Mouse (Mus musculus) hindbrain, postnatal 0 days (tissue): ENCODE measurements around the gene Slc9a2. TPM values are rescaled to one million over a fixed set of nuclear protein-coding genes. Genes with fewer than 3 reads are reported as not detected.

Source experiments
- ATAC-seq: fragments of 200-750 bp; cut with Nextera tagmentation; 2 replicates; pipeline ENCODE4 v1.8.0; 2017; ENCODE audit warnings: mild to moderate bottlenecking, moderate TSS enrichment, moderate library complexity
- DNase-seq: peaks from one replicate; pipeline ENCODE4 v3.0.0-alpha.2; 2015; ENCODE audit warnings: low spot score
- H3K27ac ChIP-seq: fragments of 300-500 bp; sonication (generic); 2 replicates; pipeline ENCODE4 v1.5.1; 2014; ENCODE audit warnings: mild to moderate bottlenecking
- H3K27me3 ChIP-seq: fragments of 300-500 bp; sonication (generic); 2 replicates; pipeline ENCODE4 v1.6.1; 2014; ENCODE audit warnings: low read length, mixed read lengths; ENCODE audit not compliant: insufficient read depth
- H3K36me3 ChIP-seq: fragments of 300-500 bp; sonication (generic); 2 replicates; pipeline ENCODE4 v1.6.1; 2014; ENCODE audit warnings: low read length, mixed read lengths; ENCODE audit not compliant: insufficient read depth
- H3K4me1 ChIP-seq: fragments of 300-500 bp; sonication (generic); 2 replicates; pipeline ENCODE4 v1.6.1; 2014; ENCODE audit warnings: antibody characterized with exemption, low read length, mixed read lengths; ENCODE audit not compliant: insufficient read depth
- H3K4me2 ChIP-seq: fragments of 300-500 bp; sonication (generic); 2 replicates; pipeline ENCODE4 v1.6.1; 2014; ENCODE audit warnings: low read depth, mild to moderate bottlenecking, low read length, moderate library complexity, mixed read lengths
- H3K4me3 ChIP-seq: fragments of 300-500 bp; sonication (generic); 2 replicates; pipeline ENCODE4 v1.5.1; 2014; ENCODE audit warnings: low read length
- H3K9ac ChIP-seq: fragments of 300-500 bp; sonication (generic); replicated peaks from 2 replicates; pipeline ENCODE4 v1.6.1; 2014; ENCODE audit warnings: mild to moderate bottlenecking, low read length, moderate library complexity, mixed read lengths
- H3K9me3 ChIP-seq: fragments of 300-500 bp; sonication (generic); 2 replicates; pipeline ENCODE4 v1.6.1; 2016; ENCODE audit warnings: low read length, mixed read lengths
- CTCF ChIP-seq: IDR thresholded peaks from 2 replicates; pipeline ENCODE4 v1.5.1; 2016; ENCODE audit warnings: antibody characterized with exemption, control low read depth, low read depth
- WGBS: fragments of 180-500 bp; shearing (Covaris S2); extraction: QIAGEN DNeasy Blood & Tissue Kit; methylation state at CpG from one replicate; pipeline ENCODE4 v1.1.7; 2014; 5-methylcytosine and 5-hydroxymethylcytosine counted together
- polyA plus RNA-seq: library from polyadenylated mRNA; unstranded; fragments of >200 nt; fragmentation: Nextera tagmentation; extraction: Ambion mirVana; gene quantifications from 2 replicates; pipeline ENCODE4 v1.2.1, GENCODE M21; 2015
- total RNA-seq: library from RNA; depleted of rRNA; stranded (reverse); fragments of >200 nt; gene quantifications from 2 replicates; pipeline ENCODE4 v1.2.3, GENCODE M21; 2014

Gene Slc9a2
- total and polyA plus RNA-seq, 2 experiments from 2014 or later: 0.78 to 3.5 TPM

DNA sequence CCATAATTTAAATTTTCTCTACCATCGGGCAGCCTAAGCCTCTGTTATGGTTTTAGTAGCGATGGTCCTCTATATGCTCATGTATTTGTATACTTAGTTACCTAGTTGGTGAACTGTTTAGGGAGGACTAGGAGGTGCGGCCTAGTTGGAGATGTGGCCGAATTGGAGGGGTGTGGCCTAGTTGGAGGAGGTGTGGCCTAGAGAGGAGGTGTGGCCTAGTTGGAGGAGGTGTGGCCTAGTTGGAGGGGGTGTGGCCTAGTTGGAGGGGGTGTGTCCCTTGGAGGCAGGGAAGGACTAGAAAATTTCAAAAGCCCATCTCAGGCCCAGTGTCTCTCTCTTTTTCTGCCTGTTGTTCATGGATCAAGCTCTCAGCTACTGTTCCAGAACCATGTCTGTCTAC, 8.9 kb upstream of the Slc9a2 start:
- no peak overlapping the region for H3K27ac ChIP-seq
- no peak overlapping the region for H3K4me2 ChIP-seq
- H3K9ac ChIP-seq: no peak overlapping the region
- H3K4me1 ChIP-seq: no peaks in the 10 kb centered on the region
- no peak for TF ChIP-seq CTCF
- ATAC-seq: peak; percentile 72; the same call in 1 of the 2 replicates
- no peaks in the 10 kb centered on the region for H3K9me3 ChIP-seq
- DNase-seq: no peak
- no peaks in the 10 kb centered on the region for H3K27me3 ChIP-seq
- no peaks in the 10 kb centered on the region for H3K36me3 ChIP-seq
- H3K4me3 ChIP-seq: no peak overlapping the region
- 96% methylated on average over 4 of the region's 4 CpGs for WGBS

DNA sequence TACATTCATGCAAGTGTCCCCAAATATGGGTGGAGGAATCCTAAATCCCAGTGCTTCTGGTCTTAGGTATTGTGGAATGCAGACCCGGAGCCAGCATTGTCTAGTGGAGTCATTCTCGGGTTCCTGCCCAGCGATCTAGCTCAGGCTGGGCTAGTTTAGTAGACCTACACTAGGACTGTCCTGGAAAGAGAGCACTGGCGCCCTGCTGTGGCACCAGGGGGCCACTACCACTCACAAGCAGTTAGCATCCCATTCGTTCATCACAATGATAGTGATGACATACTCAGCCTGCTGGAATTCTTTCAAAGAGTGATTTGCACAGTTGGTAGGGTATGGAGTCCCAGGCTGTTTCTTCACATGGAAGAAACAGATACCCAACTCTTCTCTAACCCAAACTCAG, 3.1 kb upstream of the Slc9a2 start:
- Histone ChIP-seq H3K36me3 (no peaks in the 10 kb centered on the region), H3K27me3 (peaks cover 4% of the 10 kb centered on the region; the same call in 1 of the 2 replicates), H3K4me2 (no peak overlapping the region), H3K9me3 (no peaks in the 10 kb centered on the region), H3K27ac (no peak overlapping the region), H3K4me1 (0 out of 2 replicates have a peak, but pooled peaks cover 6% of the 10 kb centered on the region), H3K9ac (no peak overlapping the region), H3K4me3 (no peak overlapping the region)
- ATAC-seq (no peak), DNase-seq (no peak)
- WGBS: 50% methylated on average over 5 of the region's 5 CpGs
- TF ChIP-seq CTCF: no peak

DNA sequence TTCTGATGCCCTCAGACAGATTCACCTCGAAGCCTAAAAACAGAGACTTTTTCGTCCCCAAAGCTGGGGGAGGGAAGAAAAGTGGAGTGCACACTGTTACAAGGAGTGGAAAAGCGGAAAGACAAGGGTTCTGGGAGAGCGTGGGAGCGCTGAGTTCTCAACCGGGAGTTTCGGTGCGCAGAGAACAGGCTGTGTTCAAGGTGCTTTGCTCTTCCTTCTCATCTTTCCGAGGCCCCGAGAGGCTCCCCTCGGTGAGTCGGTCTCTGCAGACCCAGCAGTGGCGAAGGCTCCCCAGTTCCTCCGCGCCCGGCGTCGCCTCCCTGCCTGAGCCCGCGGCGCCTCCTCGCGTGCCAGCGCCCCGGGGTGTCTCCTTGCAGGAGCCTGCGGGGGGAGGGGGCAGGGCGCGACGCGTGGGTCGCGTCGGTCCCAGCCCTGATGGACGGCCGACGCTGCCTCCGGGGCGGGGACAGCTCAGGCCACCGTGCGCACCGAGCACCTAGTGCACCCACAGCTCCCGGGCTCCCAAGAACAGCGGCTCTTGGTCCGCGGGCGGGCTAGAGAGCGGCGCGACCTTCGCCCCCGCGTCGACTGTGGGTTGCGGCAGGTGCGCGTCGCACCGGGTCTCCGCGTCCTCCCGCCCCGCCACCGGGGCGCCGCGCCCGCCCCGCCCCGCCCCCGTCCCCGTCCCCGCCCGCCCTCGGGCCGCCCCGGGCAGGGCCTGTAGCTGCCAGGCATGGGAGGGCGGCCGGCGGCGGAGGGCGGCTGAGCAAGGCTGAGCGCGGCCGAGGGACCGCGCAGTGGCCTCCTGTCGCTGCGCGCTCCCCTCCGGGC, 709 bp downstream of the Slc9a2 start:
- Histone ChIP-seq H3K27ac (no peak overlapping the region), H3K27me3 (peaks cover 4% of the 10 kb centered on the region; the same call in 1 of the 2 replicates), H3K4me2 (peak overlapping the region; percentile 99), H3K36me3 (no peaks in the 10 kb centered on the region), H3K4me1 (0 out of 2 replicates have a peak, but pooled peaks cover 6% of the 10 kb centered on the region), H3K4me3 (peak overlapping the region; percentile 59), H3K9me3 (no peaks in the 10 kb centered on the region), H3K9ac (peak overlapping the region; percentile 51)
- peak; percentile 16 for DNase-seq
- TF ChIP-seq CTCF: no peak
- WGBS: under 1% methylated on average over 59 of the region's 90 CpGs
- peak; percentile 83 for ATAC-seq

DNA sequence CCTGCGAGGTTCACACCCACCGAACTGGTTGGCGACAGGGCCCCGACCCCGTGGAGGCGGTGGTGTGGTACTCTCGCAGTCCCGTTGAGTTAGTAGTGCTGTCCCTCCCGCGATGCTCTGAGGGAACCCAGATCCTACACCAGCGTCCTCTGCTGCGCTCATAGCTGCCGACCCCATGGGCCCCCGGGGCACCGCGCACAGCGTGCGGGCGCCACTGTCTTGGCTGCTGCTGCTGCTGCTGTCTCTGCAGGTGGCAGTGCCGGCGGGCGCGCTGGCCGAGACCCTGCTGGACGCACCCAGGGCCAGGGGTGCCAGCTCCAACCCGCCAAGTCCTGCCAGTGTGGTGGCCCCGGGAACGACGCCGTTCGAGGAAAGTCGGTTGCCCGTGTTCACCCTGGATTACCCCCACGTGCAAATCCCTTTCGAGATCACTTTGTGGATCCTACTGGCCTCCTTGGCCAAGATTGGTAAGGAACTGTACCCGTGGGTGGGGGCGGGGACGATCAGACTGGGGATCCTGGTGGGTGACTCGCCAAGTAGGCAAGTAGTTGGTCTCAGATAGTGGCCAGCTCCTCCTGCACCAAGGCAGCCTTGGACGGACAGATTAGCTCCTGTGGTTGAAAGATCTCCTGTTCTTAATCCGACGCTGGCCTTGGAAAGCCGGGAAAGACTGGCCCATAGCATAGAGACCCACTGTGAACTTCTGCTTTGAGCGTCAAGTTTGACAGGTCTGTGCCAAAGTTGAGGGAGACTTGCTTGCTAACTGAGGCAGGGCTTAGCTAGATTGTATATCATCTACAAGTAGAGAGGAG, 1.5 kb downstream of the Slc9a2 start:
- Histone ChIP-seq H3K9me3 (no peaks in the 10 kb centered on the region), H3K4me3 (peak overlapping the region; percentile 59), H3K27me3 (peaks cover 4% of the 10 kb centered on the region; the same call in 1 of the 2 replicates), H3K4me2 (peak overlapping the region; percentile 99), H3K36me3 (no peaks in the 10 kb centered on the region), H3K9ac (peak overlapping the region; percentile 51), H3K27ac (no peak overlapping the region), H3K4me1 (0 out of 2 replicates have a peak, but pooled peaks cover 6% of the 10 kb centered on the region)
- WGBS: 4% methylated on average over 39 of the region's 44 CpGs
- DNase-seq (peak; percentile 14), ATAC-seq (peak; percentile 19; the same call in 1 of the 2 replicates)
- TF ChIP-seq CTCF: no peak

- no peak overlapping the region for H3K4me3 ChIP-seq
- H3K36me3 ChIP-seq: no peaks in the 10 kb centered on the region
- no peaks in the 10 kb centered on the region for H3K4me1 ChIP-seq
- TF ChIP-seq CTCF: peak; percentile 46
- WGBS: 78% methylated on average over 13 of the region's 13 CpGs
- DNase-seq (peak; percentile 32), ATAC-seq (no peak)
- no peaks in the 10 kb centered on the region for H3K27me3 ChIP-seq
- no peak overlapping the region for H3K27ac ChIP-seq
- no peaks in the 10 kb centered on the region for H3K9me3 ChIP-seq
- no peak overlapping the region for H3K4me2 ChIP-seq
- no peak overlapping the region for H3K9ac ChIP-seq
Measured at GRCm38 (mm10) chr1:40694296-40694695, 13.9 kb downstream of the Slc9a2 start.

DNA sequence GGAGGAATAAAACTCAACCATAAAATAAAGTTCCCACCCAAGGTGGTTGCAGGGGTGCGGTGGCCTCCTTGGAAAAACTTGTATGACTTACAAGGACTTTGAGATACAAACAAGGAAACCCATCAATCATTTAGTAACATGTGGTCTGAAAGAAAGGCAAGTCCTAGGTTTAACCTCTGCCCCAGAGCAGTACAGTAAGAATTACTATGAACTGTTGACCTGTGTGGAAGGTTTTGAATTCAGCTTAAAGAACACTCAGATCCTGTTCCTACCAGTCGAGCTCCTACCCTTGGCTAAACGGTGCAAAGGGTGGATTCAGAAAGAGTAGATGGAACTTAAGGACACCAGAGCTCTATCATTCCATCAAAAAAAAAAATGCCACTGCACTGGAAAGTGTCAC, 16.1 kb downstream of the Slc9a2 start:
- TF ChIP-seq CTCF: no peak
- Histone ChIP-seq H3K9me3 (no peaks in the 10 kb centered on the region), H3K27ac (no peak overlapping the region), H3K4me1 (no peaks in the 10 kb centered on the region), H3K4me2 (no peak overlapping the region), H3K27me3 (no peaks in the 10 kb centered on the region), H3K4me3 (no peak overlapping the region), H3K9ac (no peak overlapping the region), H3K36me3 (no peaks in the 10 kb centered on the region)
- DNase-seq: no peak
- WGBS: 90% methylated on average over 3 of the region's 3 CpGs
- ATAC-seq: no peak
